Mouse (Mus musculus): Measurements from ENCODE around the gene Stom.
A peak's percentile ranks its signal among the peaks of the same experiment; 100 is the strongest.

The Stom gene

DNA sequence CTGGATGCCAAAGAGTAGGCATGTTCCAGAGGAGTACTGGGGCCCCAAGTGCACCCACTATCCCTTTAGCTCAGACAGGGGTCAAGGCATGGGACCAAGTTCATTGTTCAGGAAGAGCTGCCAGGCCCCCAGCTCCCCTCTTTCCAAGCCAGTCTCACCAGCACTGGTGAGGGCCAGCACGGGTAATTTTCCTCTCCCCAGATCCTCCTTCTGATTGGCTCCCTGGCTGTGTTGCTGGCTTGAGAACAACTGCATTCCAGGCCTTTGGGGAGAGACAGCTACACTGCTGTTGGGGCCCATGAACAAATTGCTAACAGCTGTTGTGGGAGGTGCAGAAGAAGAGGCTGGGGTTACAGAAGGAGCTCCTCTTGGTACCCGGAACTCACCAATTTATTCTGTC is 63.2 kb downstream of the Stom start:
- no peak for DNase-seq (ENCODE audit: extremely low spot score, low read depth, low spot score)

DNA sequence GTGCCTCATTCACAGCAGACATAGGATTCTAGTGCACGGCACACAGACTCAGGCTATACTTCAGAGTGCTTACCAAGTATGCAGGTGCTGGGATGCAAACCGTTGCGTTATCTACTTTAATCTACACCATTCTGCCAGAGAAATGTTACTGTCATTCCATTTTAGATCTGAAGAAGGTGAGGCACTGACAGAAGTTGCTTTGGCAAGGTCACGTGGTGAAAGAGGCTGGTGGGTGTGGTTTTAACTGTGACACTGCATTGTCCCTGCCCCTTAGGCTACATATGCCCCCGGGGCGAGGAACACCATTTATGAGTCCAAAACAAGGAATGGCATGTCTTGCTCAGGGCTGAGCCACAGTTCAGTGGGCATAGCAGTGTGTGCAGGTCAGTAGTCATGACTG is 63.9 kb downstream of the Stom start:
- no peak for DNase-seq (ENCODE audit: extremely low spot score, low read depth, low spot score)

DNA sequence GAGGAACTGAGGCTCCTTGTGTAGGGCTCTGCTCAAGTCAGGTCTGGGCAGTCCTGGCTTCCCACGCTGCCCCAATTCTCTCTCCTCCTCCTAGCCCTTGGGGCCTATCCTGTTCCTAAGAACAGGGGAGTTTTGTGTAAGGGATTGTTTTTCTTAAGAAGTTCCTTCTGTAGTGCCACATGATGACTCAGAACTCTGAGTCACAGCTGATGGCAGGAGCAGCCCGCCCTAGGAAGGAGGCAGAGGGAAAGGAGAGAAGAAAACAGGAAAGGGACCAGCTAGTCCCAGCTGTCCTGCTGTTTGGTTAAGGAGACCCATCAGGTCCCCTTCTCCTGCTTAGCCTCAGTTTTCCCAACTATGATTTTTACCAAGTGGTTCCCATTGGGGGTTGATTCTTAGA is 65.0 kb downstream of the Stom start:
- no peak for DNase-seq (ENCODE audit: extremely low spot score, low read depth, low spot score)

DNA sequence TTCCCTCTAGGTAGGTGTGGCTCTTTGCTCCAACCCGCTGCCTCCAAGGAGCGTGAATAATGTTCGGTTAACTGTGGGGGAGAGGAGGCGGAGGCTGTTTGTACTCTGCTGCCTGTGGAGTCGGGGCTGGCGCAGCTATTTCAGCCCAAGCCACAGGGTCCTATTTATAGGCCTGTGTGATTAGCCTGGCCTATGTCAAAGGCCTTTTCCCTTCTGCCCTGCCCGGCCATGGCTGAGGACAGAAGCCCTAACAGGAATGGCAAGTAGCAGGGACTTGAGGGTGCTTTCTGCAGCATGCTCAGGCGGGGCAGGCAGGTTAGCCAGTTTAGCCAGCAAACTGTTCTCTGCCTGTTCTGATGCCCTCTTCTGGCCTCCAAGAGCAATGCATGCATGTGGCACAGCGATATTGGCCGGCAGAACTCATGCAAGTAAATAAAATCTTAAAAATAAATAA is 66.2 kb downstream of the Stom start:
- DNase-seq (ENCODE audit: extremely low spot score, low read depth, low spot score): no peak

DNA sequence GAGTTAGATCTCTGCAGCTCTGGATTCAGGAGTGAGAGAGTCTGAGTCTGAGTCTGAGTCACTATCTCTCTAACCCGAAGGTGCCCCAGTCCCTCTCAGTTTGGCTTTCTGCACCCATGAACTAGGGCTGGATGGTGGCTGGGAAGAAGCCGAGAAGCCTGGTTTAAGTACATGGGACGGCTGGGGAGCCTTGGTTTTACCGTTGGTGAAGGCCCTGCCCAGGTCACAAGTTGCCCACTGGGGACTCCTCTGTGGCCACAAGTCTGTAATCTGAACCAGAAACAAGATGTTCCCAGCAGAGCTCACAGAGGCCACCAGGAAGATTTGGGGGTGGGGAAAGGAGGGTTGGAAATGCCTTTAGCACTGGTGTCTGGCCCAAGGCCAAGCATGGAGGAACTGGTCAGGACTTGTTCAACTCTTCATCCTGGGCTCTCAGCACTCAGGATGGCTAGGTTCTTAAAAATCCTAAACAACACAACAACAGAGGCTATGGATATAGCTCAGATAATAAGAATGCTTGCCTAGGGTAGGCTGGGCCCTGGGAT is 67.0 kb downstream of the Stom start:
- no peak for DNase-seq (ENCODE audit: extremely low spot score, low read depth, low spot score)

DNA sequence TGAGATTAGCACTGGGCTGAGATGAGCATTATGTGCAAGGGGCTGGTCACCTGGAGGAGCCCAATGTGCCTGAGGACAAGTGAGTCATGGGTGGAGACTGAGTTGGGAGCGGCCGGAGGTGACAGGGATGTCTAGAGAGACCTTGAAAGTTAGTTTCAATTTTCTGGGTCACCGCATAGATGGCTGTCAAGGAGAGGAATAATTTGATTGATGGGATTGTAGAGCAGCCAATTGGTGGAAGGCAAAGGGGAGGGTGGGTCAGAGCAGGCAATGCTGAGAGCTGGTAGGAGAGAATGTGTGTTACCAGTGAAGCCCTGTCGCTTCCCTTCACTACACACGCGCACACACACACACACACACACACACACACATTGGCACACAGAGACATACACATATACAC is 67.6 kb downstream of the Stom start:
- DNase-seq (ENCODE audit: extremely low spot score, low read depth, low spot score): no peak

DNA sequence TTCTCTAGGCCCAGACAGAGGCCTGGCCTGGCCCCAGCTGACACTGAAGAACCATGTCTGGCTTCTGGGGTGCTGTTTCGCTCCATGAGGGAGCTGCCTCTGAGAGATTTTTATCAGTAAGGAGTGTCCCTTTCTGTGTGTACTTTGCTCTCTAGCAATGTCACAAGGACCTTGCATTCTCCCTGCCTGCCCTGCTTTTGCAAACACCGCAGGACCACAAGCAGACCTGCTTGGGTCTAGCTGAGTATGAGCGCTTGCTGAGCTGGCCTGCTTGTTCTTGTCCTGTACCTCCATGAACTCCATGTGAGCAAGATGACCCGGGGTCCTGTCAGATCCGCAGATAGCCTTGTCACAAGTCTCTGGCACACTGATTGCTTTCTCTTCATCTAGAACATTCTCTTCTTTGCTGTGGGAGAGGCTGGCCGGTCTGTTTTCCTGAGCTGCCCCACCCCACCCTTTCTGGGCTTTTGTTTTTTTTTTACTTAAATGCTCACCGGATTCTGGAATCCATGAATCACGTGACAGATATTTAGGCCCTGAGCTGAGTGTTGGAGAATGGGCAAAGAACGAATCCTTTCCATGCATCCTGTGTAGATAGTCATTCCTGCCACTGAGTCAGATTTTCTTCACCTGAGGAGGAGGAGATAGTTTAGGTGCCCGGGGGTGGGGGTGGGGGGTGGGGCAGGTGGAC is 68.8 kb downstream of the Stom start:
- no peak for DNase-seq (ENCODE audit: extremely low spot score, low read depth, low spot score)

DNA sequence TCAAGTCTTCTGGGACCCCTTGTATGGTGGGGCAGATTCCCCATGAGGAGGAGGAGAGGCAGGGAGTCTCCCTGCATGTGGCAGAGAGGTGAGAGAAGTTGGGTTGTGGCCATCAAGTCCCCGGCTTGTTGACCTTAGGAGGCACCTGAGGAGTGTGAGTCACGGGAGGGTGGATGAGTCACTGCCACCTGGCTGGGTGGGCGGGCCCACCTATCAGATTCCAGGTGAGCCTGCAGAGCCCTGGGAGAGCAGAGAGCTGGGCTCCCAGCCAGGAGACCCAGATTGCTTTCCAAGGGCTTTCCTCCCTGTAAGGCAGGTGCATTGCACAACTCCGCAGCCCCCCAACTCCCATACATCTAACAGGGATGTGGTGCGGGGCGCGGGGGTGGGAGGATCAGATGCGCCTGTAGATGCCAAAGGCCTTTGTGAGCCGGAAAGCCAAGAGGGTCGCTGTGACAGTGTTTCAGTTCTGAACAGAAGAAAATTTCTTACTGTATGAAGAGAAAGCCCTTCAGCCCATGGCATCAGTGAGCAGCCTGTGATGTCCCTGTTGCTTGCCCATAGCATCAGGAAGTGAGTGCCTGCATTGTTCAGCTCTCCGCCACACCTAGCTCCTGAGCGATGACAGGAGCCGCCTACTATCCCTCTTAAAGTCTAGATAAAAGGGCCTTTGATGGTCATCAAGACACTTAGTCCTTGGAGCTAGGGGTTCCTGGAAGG is 69.5 kb downstream of the Stom start:
- DNase-seq (ENCODE audit: extremely low spot score, low read depth, low spot score): no peak

DNA sequence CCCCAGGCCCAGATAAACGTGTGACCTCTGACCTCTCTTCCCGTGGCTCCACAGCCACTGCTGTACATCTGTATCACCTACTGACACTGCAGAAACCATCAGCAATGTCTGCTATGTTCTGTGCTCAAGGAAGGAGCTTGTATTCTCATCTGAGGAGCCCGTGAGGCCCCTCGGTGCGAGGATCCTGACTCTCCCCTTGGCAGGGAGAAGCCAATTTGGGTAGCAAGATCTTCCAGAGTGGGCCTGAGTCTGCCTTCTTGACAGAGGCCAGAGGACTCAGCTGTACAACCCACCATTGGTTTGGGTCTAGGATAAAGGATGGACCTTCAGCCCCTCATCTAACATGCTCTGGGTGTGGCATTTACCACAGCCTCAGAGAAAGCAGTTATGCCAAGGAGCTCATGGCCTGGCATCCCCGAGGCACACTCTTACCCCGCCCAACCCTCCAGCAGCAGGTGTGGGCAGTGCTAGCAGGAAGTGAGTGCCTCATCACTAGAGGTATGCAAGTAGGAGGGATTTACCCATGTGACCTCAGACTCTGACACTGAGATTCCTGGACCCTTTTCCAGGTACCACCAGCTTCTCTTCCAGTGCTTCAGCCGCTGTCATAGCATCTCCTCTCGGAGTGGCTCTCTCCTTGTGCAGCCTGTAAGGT is 70.4 kb downstream of the Stom start:
- DNase-seq (ENCODE audit: extremely low spot score, low read depth, low spot score): no peak

DNA sequence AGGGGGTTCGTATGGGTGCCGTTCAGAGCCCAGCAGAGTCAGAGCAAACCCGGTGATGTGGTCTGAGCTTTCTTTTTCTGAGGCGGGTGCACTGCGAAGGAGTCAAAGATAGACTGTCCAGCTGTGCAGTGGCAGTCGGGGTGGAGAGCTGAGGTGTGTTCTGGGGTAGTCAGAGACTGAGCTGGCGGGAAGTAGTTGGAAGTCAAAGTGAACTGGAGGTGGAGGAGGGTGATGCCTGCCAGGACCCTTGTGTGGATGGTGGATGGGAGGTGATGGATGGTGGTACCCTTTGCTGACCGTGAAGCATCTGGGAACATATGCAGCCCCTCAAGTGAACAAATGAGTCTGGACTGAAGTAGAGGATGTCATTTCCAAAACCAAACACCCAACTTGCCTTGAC is 71.0 kb downstream of the Stom start:
- no peak for DNase-seq (ENCODE audit: extremely low spot score, low read depth, low spot score)

DNA sequence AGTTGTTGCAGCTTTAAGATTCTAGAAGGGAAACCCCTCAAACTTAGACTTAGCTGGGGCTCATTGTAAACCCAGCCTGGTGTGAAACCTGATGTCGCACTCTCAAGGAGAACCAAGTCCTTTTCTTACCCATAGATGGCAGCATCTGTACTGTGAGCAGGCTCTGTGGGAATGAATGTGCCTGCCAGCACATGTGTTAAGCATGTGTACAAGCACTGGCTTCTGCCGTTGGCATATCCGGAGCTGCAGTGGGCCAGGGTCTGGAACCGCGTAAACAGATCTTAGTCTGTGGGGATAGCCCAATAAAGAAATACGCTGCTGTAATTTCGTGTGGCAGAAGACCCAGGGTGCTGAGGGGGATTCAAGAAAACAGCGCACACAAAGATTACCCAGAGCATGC is 71.5 kb downstream of the Stom start:
- peak; percentile 53 for DNase-seq (ENCODE audit: extremely low spot score, low read depth, low spot score)

DNA sequence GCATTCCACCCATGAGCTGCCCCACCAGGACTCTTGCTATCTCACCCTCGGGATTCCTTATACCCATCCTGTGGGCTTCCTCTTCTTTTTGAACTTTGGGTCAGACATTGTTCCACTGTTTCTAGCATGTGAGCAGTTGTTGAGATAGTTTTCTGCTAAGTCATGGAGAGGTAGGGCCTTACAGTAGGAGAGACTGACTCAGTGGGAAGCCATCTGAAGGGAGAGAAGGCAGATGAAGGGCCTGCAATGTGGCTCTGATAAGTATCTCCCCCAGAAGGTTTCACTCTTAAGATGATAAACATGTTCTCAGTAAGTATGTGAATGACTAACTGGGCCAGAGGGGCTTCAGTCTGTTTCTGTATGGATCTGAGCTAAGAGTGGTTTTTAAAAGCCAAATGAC is 72.7 kb downstream of the Stom start:
- no peak for DNase-seq (ENCODE audit: extremely low spot score, low read depth, low spot score)

All from hindlimb bud, embryonic 11.5 days (tissue).